Mouse (Mus musculus): ENCODE data around the gene Tmem102. TPM values are rescaled to one million over a fixed set of nuclear protein-coding genes. Genes with fewer than 3 reads are reported as not detected.

Tmem102 gene
- polyA plus RNA-seq, 1 experiment from 2014 or later, result 0.68 TPM

DNA sequence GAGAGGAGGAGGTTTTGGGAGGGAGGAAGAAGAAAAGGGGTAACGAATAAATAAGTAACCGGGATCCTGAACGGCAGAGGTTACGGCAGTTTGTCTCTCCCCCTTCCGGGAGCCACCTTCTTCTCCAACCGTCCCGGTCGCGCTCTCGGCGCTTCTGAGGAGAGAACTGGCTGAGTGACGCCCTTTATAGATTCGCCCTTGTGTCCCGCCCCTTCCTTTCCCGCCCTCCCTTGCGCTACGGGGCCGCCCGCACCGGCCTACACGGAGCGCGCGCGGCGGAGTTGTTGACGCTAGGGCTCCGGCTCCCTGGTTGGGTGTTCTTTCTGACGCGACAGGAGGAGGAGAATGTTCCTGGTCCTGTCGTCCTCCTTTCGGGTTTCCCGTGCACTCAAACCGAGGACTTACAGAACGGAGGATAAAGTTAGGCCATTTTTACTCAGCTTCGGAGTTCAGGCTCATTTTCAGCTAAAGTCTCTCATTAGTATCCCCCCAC is 46.9 kb downstream of the Tmem102 start, which contains the start of gene Polr2a:
Polr2a (minus strand) TSS at position 160 of the 493 bp plus-strand sequence.
- H3K4me2 ChIP-seq (ENCODE audit: low read depth, low read length), result peak within 1 kb of the TSS; percentile 79
- under 1% methylated on average over 34 of the region's 36 CpGs for WGBS
- peak within 1 kb of the TSS; percentile 90 for H3K9ac ChIP-seq (replicated peaks; ENCODE audit: low read depth, low read length)
- H3K4me1 ChIP-seq (ENCODE audit: control insufficient read depth, insufficient read depth, low read length), result peaks cover 44% of the 10 kb centered on the region
- peak within 1 kb of the TSS; percentile 50 for H3K4me3 ChIP-seq (ENCODE audit: low read depth, low read length)
- peak; percentile 96 for ATAC-seq (ENCODE audit: low read depth)
- no peaks in the 10 kb centered on the region for H3K9me3 ChIP-seq (ENCODE audit: control insufficient read depth, low read length)
- no peaks in the 10 kb centered on the region for H3K27me3 ChIP-seq (ENCODE audit: control insufficient read depth, insufficient read depth, low read length)
- peak within 1 kb of the TSS; percentile 94 for H3K27ac ChIP-seq (ENCODE audit: low read depth, low read length)
- no peaks in the 10 kb centered on the region for H3K36me3 ChIP-seq (ENCODE audit: control insufficient read depth, insufficient read depth, low read length)

DNA sequence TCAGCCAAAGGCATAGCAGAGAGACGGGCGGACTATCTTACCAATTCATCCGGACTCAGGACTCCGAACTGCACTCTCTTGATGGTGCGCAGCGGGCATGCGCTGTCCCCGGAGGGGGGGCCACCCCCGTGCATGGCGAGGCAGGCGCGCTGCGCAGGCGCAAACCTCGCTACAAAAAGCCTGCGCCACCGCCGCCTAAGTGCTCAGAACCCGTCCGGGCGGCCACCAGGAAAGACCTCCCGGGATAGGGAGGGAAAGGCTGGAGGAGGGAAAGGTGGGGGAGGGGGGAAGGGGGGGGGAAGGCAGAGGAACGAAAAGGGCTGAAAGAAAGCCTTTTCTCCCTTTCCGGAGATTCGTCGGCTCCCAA is 47.4 kb downstream of the Tmem102 start:
- Histone ChIP-seq H3K4me2 (ENCODE audit: low read depth, low read length) (peak overlapping the region; percentile 79), H3K4me3 (ENCODE audit: low read depth, low read length) (peak overlapping the region; percentile 50), H3K27ac (ENCODE audit: low read depth, low read length) (peak overlapping the region; percentile 94), H3K9me3 (ENCODE audit: control insufficient read depth, low read length) (no peaks in the 10 kb centered on the region), H3K4me1 (ENCODE audit: control insufficient read depth, insufficient read depth, low read length) (peaks cover 44% of the 10 kb centered on the region), H3K27me3 (ENCODE audit: control insufficient read depth, insufficient read depth, low read length) (no peaks in the 10 kb centered on the region), H3K36me3 (ENCODE audit: control insufficient read depth, insufficient read depth, low read length) (no peaks in the 10 kb centered on the region), H3K9ac (replicated peaks; ENCODE audit: low read depth, low read length) (peak overlapping the region; percentile 90)
- WGBS, result 3% methylated on average over 26 of the region's 26 CpGs
- ATAC-seq (ENCODE audit: low read depth), result peak; percentile 85

DNA sequence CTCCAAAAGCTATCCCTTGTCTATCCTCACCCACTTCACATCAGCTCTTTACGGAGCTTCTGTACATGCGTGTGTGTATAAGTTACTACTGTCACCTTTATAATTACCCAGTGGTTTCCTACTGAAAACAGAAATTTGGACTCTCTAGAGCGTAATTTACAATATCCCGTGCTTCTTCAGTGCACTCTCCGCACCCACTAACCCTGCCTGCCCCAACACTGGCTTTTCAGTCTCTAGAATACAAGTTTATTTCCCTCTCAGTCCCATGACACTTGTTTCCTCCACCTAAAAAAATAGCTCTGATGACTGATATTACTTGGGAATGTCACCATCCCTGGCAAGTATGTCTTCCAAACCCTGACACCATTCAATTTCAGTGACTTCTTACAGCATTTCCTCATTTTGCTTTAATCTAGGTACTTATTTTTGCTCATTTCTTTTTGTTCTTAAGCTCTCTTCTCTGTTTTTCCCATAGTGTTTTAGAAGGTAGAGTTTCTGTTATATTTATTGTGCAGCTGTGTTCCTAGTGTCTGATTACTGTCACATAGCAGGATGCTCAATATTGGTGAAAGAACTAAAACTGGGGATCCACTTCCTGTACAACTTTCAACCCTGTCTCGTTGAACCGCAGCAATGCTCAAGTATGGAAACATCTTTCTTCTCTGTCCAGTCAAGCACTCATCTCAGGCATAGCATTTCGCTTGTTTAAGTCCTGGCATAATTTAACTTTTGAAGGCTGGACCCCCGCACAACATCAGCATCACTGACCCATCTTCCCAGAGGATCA is 47.9 kb downstream of the Tmem102 start:
- Histone ChIP-seq H3K9ac (replicated peaks; ENCODE audit: low read depth, low read length) (peak overlapping the region; percentile 90), H3K36me3 (ENCODE audit: control insufficient read depth, insufficient read depth, low read length) (no peaks in the 10 kb centered on the region), H3K27ac (ENCODE audit: low read depth, low read length) (peak overlapping the region; percentile 94), H3K9me3 (ENCODE audit: control insufficient read depth, low read length) (no peaks in the 10 kb centered on the region), H3K4me3 (ENCODE audit: low read depth, low read length) (peak overlapping the region; percentile 50), H3K4me2 (ENCODE audit: low read depth, low read length) (peak overlapping the region; percentile 79), H3K4me1 (ENCODE audit: control insufficient read depth, insufficient read depth, low read length) (peaks cover 49% of the 10 kb centered on the region), H3K27me3 (ENCODE audit: control insufficient read depth, insufficient read depth, low read length) (no peaks in the 10 kb centered on the region)
- ATAC-seq (ENCODE audit: low read depth), result no peak
- WGBS, result 45% methylated on average over 9 of the region's 9 CpGs

DNA sequence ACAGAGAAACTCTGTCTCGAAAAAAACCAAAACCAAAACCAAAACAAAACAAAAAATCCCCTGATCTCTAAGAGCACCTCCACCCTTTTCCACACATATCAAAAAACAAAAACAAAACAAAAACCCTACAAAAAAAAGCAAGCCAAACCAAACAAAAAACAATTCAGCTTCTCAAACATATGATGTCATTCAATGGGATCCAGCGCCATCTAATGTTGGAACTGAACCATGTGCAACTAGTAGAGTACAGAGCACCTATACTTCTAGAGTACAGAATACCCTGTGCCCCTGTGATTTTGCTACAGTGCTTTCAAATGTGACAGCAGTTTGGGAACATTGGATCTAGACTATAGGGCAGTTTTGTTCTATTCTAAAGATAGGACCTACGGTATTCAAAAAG is 50.7 kb downstream of the Tmem102 start:
- H3K27me3 ChIP-seq (ENCODE audit: control insufficient read depth, insufficient read depth, low read length), result no peaks in the 10 kb centered on the region
- H3K4me3 ChIP-seq (ENCODE audit: low read depth, low read length), result no peak overlapping the region
- 57% methylated on average over 3 of the region's 3 CpGs for WGBS
- no peaks in the 10 kb centered on the region for H3K9me3 ChIP-seq (ENCODE audit: control insufficient read depth, low read length)
- H3K4me2 ChIP-seq (ENCODE audit: low read depth, low read length), result peak overlapping the region; percentile 37
- no peaks in the 10 kb centered on the region for H3K36me3 ChIP-seq (ENCODE audit: control insufficient read depth, insufficient read depth, low read length)
- H3K27ac ChIP-seq (ENCODE audit: low read depth, low read length), result no peak overlapping the region
- no peak for ATAC-seq (ENCODE audit: low read depth)
- peaks cover 37% of the 10 kb centered on the region for H3K4me1 ChIP-seq (ENCODE audit: control insufficient read depth, insufficient read depth, low read length)
- H3K9ac ChIP-seq (replicated peaks; ENCODE audit: low read depth, low read length), result no peak overlapping the region

DNA sequence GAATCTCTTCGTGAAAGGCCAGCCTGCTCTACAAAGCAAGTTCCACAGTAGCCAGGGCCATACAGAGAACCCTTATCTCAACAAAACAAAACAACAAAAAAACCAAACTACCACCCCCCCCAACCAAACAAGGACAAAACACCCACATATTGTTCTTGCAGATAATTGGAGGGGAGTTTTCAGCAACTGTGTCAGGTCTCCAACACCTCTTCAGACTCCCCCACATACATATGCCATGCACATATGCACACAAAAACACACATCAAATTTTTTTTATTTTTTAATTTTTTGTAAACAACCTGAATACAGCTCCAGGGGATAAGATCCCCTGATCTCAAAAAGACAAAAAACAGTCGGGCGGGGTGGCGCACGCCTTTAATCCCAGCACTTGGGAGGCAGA is 51.2 kb downstream of the Tmem102 start:
- Histone ChIP-seq H3K36me3 (ENCODE audit: control insufficient read depth, insufficient read depth, low read length) (no peaks in the 10 kb centered on the region), H3K4me1 (ENCODE audit: control insufficient read depth, insufficient read depth, low read length) (peaks cover 37% of the 10 kb centered on the region), H3K4me2 (ENCODE audit: low read depth, low read length) (peak overlapping the region; percentile 37), H3K4me3 (ENCODE audit: low read depth, low read length) (no peak overlapping the region), H3K27ac (ENCODE audit: low read depth, low read length) (no peak overlapping the region), H3K9me3 (ENCODE audit: control insufficient read depth, low read length) (no peaks in the 10 kb centered on the region), H3K27me3 (ENCODE audit: control insufficient read depth, insufficient read depth, low read length) (no peaks in the 10 kb centered on the region), H3K9ac (replicated peaks; ENCODE audit: low read depth, low read length) (no peak overlapping the region)
- 94% methylated on average over 5 of the region's 5 CpGs for WGBS
- no peak for ATAC-seq (ENCODE audit: low read depth)

Other genes with a start within 250 kb of the Tmem102 start
- 23.2 and 35.6 TPM in 2 replicates for gene Efnb3, start 245.4 kb downstream of the Tmem102 start, polyA plus RNA-seq (2014; fragmentation: Nextera tagmentation; extraction: Ambion mirVana)
- 17.3 and 20.8 TPM in 2 replicates for gene Wrap53, start 225.4 kb downstream of the Tmem102 start, polyA plus RNA-seq (2014; fragmentation: Nextera tagmentation; extraction: Ambion mirVana)
- 54.6 and 68.8 TPM in 2 replicates for gene Trp53, start 225.3 kb downstream of the Tmem102 start, polyA plus RNA-seq (2014; fragmentation: Nextera tagmentation; extraction: Ambion mirVana)
- gene Atp1b2, start 199.7 kb downstream of the Tmem102 start, polyA plus RNA-seq (2014; fragmentation: Nextera tagmentation; extraction: Ambion mirVana), result 66.6 and 99.6 TPM in 2 replicates
- not detected in 2 replicates for gene Shbg, start 187.7 kb downstream of the Tmem102 start, polyA plus RNA-seq (2014; fragmentation: Nextera tagmentation; extraction: Ambion mirVana)
- gene Sat2, start 183.6 kb downstream of the Tmem102 start, polyA plus RNA-seq (2014; fragmentation: Nextera tagmentation; extraction: Ambion mirVana), result 23.8 and 25.1 TPM in 2 replicates
- 31.1 and 34.0 TPM in 2 replicates for gene Fxr2, start 172.6 kb downstream of the Tmem102 start, polyA plus RNA-seq (2014; fragmentation: Nextera tagmentation; extraction: Ambion mirVana)
- not detected in 2 replicates for gene Sox15, start 150.3 kb downstream of the Tmem102 start, polyA plus RNA-seq (2014; fragmentation: Nextera tagmentation; extraction: Ambion mirVana)
- 40.7 and 63.4 TPM in 2 replicates for gene Mpdu1, start 143.0 kb downstream of the Tmem102 start, polyA plus RNA-seq (2014; fragmentation: Nextera tagmentation; extraction: Ambion mirVana)
- gene Cd68, start 139.5 kb downstream of the Tmem102 start, polyA plus RNA-seq (2014; fragmentation: Nextera tagmentation; extraction: Ambion mirVana), result 3.7 and 11.2 TPM in 2 replicates
- 503 and 643 TPM in 2 replicates for gene Eif4a1, start 133.2 kb downstream of the Tmem102 start, polyA plus RNA-seq (2014; fragmentation: Nextera tagmentation; extraction: Ambion mirVana)
- gene Senp3, start 123.5 kb downstream of the Tmem102 start, polyA plus RNA-seq (2014; fragmentation: Nextera tagmentation; extraction: Ambion mirVana), result 104 and 116 TPM in 2 replicates
- 0.24 and 0.72 TPM in 2 replicates for gene Tnfsf13, start 119.8 kb downstream of the Tmem102 start, polyA plus RNA-seq (2014; fragmentation: Nextera tagmentation; extraction: Ambion mirVana)
- 2.1 and 3.4 TPM in 2 replicates for gene Tnfsf12, start 109.8 kb downstream of the Tmem102 start, polyA plus RNA-seq (2014; fragmentation: Nextera tagmentation; extraction: Ambion mirVana)
- gene Tnfsfm13, start 109.5 kb downstream of the Tmem102 start, polyA plus RNA-seq (2014; fragmentation: Nextera tagmentation; extraction: Ambion mirVana), result 0.75 and 1.8 TPM in 2 replicates
- 23.5 and 30.7 TPM in 2 replicates for gene Polr2a, start 47.0 kb downstream of the Tmem102 start, polyA plus RNA-seq (2014; fragmentation: Nextera tagmentation; extraction: Ambion mirVana)
- not detected in 2 replicates for gene Slc35g3, start 43.7 kb downstream of the Tmem102 start, polyA plus RNA-seq (2014; fragmentation: Nextera tagmentation; extraction: Ambion mirVana)
- gene Zbtb4, start 39.7 kb downstream of the Tmem102 start, polyA plus RNA-seq (2014; fragmentation: Nextera tagmentation; extraction: Ambion mirVana), result 4.3 and 6.0 TPM in 2 replicates
- 0.78 and 1.3 TPM in 2 replicates for gene Chrnb1, start 9.7 kb downstream of the Tmem102 start, polyA plus RNA-seq (2014; fragmentation: Nextera tagmentation; extraction: Ambion mirVana)
- 6.4 and 9.1 TPM in 2 replicates for gene Fgf11, start 3.8 kb downstream of the Tmem102 start, polyA plus RNA-seq (2014; fragmentation: Nextera tagmentation; extraction: Ambion mirVana)
- gene Gm39566, start 9.7 kb upstream of the Tmem102 start, polyA plus RNA-seq (2014; fragmentation: Nextera tagmentation; extraction: Ambion mirVana), result not detected in 2 replicates
- gene Spem2, start 12.8 kb upstream of the Tmem102 start, polyA plus RNA-seq (2014; fragmentation: Nextera tagmentation; extraction: Ambion mirVana), result 0.16 TPM in 1 of 2 replicates, not detected in the other
- gene Spem1, start 16.6 kb upstream of the Tmem102 start, polyA plus RNA-seq (2014; fragmentation: Nextera tagmentation; extraction: Ambion mirVana), result 0.35 and 0.40 TPM in 2 replicates
- gene Nlgn2, start 32.2 kb upstream of the Tmem102 start, polyA plus RNA-seq (2014; fragmentation: Nextera tagmentation; extraction: Ambion mirVana), result 24.2 and 31.3 TPM in 2 replicates
- 306 and 377 TPM in 2 replicates for gene Tmem256, start 32.9 kb upstream of the Tmem102 start, polyA plus RNA-seq (2014; fragmentation: Nextera tagmentation; extraction: Ambion mirVana)
- 36.3 and 51.8 TPM in 2 replicates for gene Plscr3, start 40.8 kb upstream of the Tmem102 start, polyA plus RNA-seq (2014; fragmentation: Nextera tagmentation; extraction: Ambion mirVana)
- gene Tnk1, start 53.1 kb upstream of the Tmem102 start, polyA plus RNA-seq (2014; fragmentation: Nextera tagmentation; extraction: Ambion mirVana), result 0.28 TPM in 1 of 2 replicates, not detected in the other
- gene Tmem95, start 72.4 kb upstream of the Tmem102 start, polyA plus RNA-seq (2014; fragmentation: Nextera tagmentation; extraction: Ambion mirVana), result not detected in 2 replicates
- gene Kctd11, start 75.8 kb upstream of the Tmem102 start, polyA plus RNA-seq (2014; fragmentation: Nextera tagmentation; extraction: Ambion mirVana), result 0.80 and 2.0 TPM in 2 replicates
- gene Acap1, start 89.9 kb upstream of the Tmem102 start, polyA plus RNA-seq (2014; fragmentation: Nextera tagmentation; extraction: Ambion mirVana), result 0.17 and 0.33 TPM in 2 replicates
- 7.1 and 7.8 TPM in 2 replicates for gene 2810408A11Rik, start 95.4 kb upstream of the Tmem102 start, polyA plus RNA-seq (2014; fragmentation: Nextera tagmentation; extraction: Ambion mirVana)
- gene Neurl4, start 95.4 kb upstream of the Tmem102 start, polyA plus RNA-seq (2014; fragmentation: Nextera tagmentation; extraction: Ambion mirVana), result 26.2 and 27.8 TPM in 2 replicates
- gene Gps2, start 108.3 kb upstream of the Tmem102 start, polyA plus RNA-seq (2014; fragmentation: Nextera tagmentation; extraction: Ambion mirVana), result 58.5 and 65.4 TPM in 2 replicates
- gene Eif5a, start 116.3 kb upstream of the Tmem102 start, polyA plus RNA-seq (2014; fragmentation: Nextera tagmentation; extraction: Ambion mirVana), result 1,037 and 1,095 TPM in 2 replicates
- gene Ybx2, start 130.2 kb upstream of the Tmem102 start, polyA plus RNA-seq (2014; fragmentation: Nextera tagmentation; extraction: Ambion mirVana), result 5.9 and 11.1 TPM in 2 replicates
- 2.7 and 3.7 TPM in 2 replicates for gene Slc2a4, start 142.6 kb upstream of the Tmem102 start, polyA plus RNA-seq (2014; fragmentation: Nextera tagmentation; extraction: Ambion mirVana)
- 0.33 and 0.88 TPM in 2 replicates for gene Cldn7, start 159.2 kb upstream of the Tmem102 start, polyA plus RNA-seq (2014; fragmentation: Nextera tagmentation; extraction: Ambion mirVana)
- 26.5 and 27.1 TPM in 2 replicates for gene Ctdnep1, start 175.5 kb upstream of the Tmem102 start, polyA plus RNA-seq (2014; fragmentation: Nextera tagmentation; extraction: Ambion mirVana)
- gene Elp5, start 176.9 kb upstream of the Tmem102 start, polyA plus RNA-seq (2014; fragmentation: Nextera tagmentation; extraction: Ambion mirVana), result 159 and 175 TPM in 2 replicates
- gene Gabarap, start 185.5 kb upstream of the Tmem102 start, polyA plus RNA-seq (2014; fragmentation: Nextera tagmentation; extraction: Ambion mirVana), result 609 and 643 TPM in 2 replicates
- 28.8 and 37.8 TPM in 2 replicates for gene Phf23, start 190.2 kb upstream of the Tmem102 start, polyA plus RNA-seq (2014; fragmentation: Nextera tagmentation; extraction: Ambion mirVana)
- gene Dvl2, start 195.0 kb upstream of the Tmem102 start, polyA plus RNA-seq (2014; fragmentation: Nextera tagmentation; extraction: Ambion mirVana), result 19.0 and 19.2 TPM in 2 replicates
- gene Acadvl, start 209.8 kb upstream of the Tmem102 start, polyA plus RNA-seq (2014; fragmentation: Nextera tagmentation; extraction: Ambion mirVana), result 49.5 and 57.2 TPM in 2 replicates
- gene Dlg4, start 211.3 kb upstream of the Tmem102 start, polyA plus RNA-seq (2014; fragmentation: Nextera tagmentation; extraction: Ambion mirVana), result 24.9 and 31.6 TPM in 2 replicates
- 3.7 TPM in 1 of 2 replicates, not detected in the other for gene Asgr1, start 248.5 kb upstream of the Tmem102 start, polyA plus RNA-seq (2014; fragmentation: Nextera tagmentation; extraction: Ambion mirVana)